19 mouse cellular contexts compared by ENCODE assay signal in the genomic region with DNA sequence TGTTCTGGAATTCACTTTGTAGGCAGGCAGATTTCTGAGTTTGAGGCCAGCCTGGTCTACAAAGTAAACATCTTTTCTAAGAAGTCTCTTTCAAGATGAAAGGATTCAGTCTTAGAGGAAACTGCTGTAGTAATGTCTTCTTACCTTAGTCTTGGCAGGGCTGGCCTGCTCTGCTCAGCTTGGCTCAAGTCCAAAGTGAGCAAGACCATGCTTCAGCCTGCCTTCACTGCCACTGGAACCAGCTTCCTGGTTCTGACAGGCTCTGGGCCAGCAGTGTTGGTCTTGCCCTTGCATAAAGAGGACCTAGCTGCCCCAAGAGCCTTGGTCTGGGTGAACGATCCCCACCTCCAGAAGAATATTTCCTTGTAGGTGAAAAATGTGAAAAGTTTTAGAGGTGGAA.
DNase-seq lines count a peak whose midpoint lies in the region; ATAC-seq and TF ChIP-seq lines count a peak whose summit lies in the region.
"Had no signal": no experiment of that assay in that cellular context is flagged by ENCODE, and none has a peak within 500 bp of the region (broad histone marks: within the 10 kb centered on the region; RNA-seq: fewer than 3 reads in every experiment).

No protein-coding gene starts in this region.

- H3K4me1 ChIP-seq in heart, embryonic 12.5 days (replicated peaks), result peaks cover 7% of the 10 kb centered on the region
- H3K4me1 ChIP-seq in forebrain, postnatal 0 days (ENCODE audit: insufficient read depth), result peaks cover 3% of the 10 kb centered on the region; the same call in 1 of the 2 replicates
- H3K4me1 ChIP-seq in midbrain, embryonic 15.5 days, result no peaks in the 10 kb centered on the region
- H3K4me1 ChIP-seq: embryonic facial prominence, embryonic 15.5 days had no signal

- H3K36me3 ChIP-seq in heart, embryonic 12.5 days, result no peaks in the 10 kb centered on the region
- no peaks in the 10 kb centered on the region for H3K36me3 ChIP-seq in forebrain, postnatal 0 days (ENCODE audit: insufficient read depth)
- no peaks in the 10 kb centered on the region for H3K36me3 ChIP-seq in midbrain, embryonic 15.5 days (replicated peaks)
- H3K36me3 ChIP-seq: embryonic facial prominence, embryonic 15.5 days; forebrain, embryonic 12.5 days; heart, embryonic 13.5 days; lung, embryonic 15.5 days; neural tube, embryonic 13.5 days had no signal

- 73% methylated on average over 1 of the region's 1 CpGs for WGBS in heart, embryonic 12.5 days
- 97% methylated on average over 1 of the region's 1 CpGs for WGBS in forebrain, postnatal 0 days
- WGBS in midbrain, embryonic 15.5 days, result 100% methylated on average over 1 of the region's 1 CpGs

- no peak overlapping the region for H3K9ac ChIP-seq in heart, embryonic 12.5 days
- H3K9ac ChIP-seq in forebrain, postnatal 0 days, result no peak overlapping the region
- H3K9ac ChIP-seq in midbrain, embryonic 15.5 days, result no peak overlapping the region
- H3K9ac ChIP-seq: embryonic facial prominence, embryonic 15.5 days; forebrain, embryonic 12.5 days; heart, embryonic 13.5 days; lung, embryonic 15.5 days; neural tube, embryonic 13.5 days had no signal

- TF ChIP-seq CTCF in forebrain, postnatal 0 days (IDR thresholded peaks at IDR 0.05; ENCODE audit: low read depth), result no peak

- 0 out of 2 replicates have a peak overlapping the region, but pooled peaks have one; percentile 25 for H3K27ac ChIP-seq in heart, embryonic 12.5 days (ENCODE audit: poor library complexity, severe bottlenecking)
- H3K27ac ChIP-seq in forebrain, postnatal 0 days (ENCODE audit: low read depth, low read length), result no peak overlapping the region
- H3K27ac ChIP-seq in midbrain, embryonic 15.5 days, result no peak overlapping the region
- H3K27ac ChIP-seq: embryonic facial prominence, embryonic 15.5 days; forebrain, embryonic 12.5 days; heart, embryonic 13.5 days; hindbrain, postnatal 0 days; lung, embryonic 15.5 days; neural tube, embryonic 13.5 days had no signal

- no peaks in the 10 kb centered on the region for H3K9me3 ChIP-seq in heart, embryonic 12.5 days (replicated peaks)
- H3K9me3 ChIP-seq in forebrain, postnatal 0 days (ENCODE audit: low read length), result no peaks in the 10 kb centered on the region
- H3K9me3 ChIP-seq in midbrain, embryonic 15.5 days, result no peaks in the 10 kb centered on the region
- H3K9me3 ChIP-seq: embryonic facial prominence, embryonic 15.5 days; forebrain, embryonic 12.5 days; heart, embryonic 13.5 days; lung, embryonic 15.5 days; megakaryocyte, embryonic 14.5 days; neural tube, embryonic 13.5 days had no signal

- H3K27me3 ChIP-seq in heart, embryonic 12.5 days (replicated peaks), result no peaks in the 10 kb centered on the region
- H3K27me3 ChIP-seq in forebrain, postnatal 0 days (ENCODE audit: insufficient read depth, low read length), result no peaks in the 10 kb centered on the region
- H3K27me3 ChIP-seq in midbrain, embryonic 15.5 days (replicated peaks), result no peaks in the 10 kb centered on the region
- H3K27me3 ChIP-seq: embryonic facial prominence, embryonic 15.5 days; forebrain, embryonic 12.5 days; heart, embryonic 13.5 days; lung, embryonic 15.5 days; megakaryocyte, embryonic 14.5 days; neural tube, embryonic 13.5 days had no signal

- no peak overlapping the region for H3K4me3 ChIP-seq in heart, embryonic 12.5 days
- no peak overlapping the region for H3K4me3 ChIP-seq in forebrain, postnatal 0 days (ENCODE audit: low read depth, low read length)
- H3K4me3 ChIP-seq in midbrain, embryonic 15.5 days, result no peak overlapping the region
- H3K4me3 ChIP-seq: embryonic facial prominence, embryonic 15.5 days; forebrain, embryonic 12.5 days; heart, embryonic 13.5 days; lung, embryonic 15.5 days; megakaryocyte, embryonic 14.5 days; neural tube, embryonic 13.5 days had no signal

- ATAC-seq in heart, embryonic 12.5 days (ENCODE audit: insufficient number of reproducible peaks, low FRiP score), result no peak
- no peak for ATAC-seq in forebrain, postnatal 0 days
- no peak for ATAC-seq in midbrain, embryonic 15.5 days (replicated peaks)
- ATAC-seq: hindbrain, postnatal 0 days had no signal

- intact Hi-C loops in left cerebral cortex, postnatal 25 days (cut with DNase I), result no loop called here

- H3K4me2 ChIP-seq in heart, embryonic 12.5 days, result no peak overlapping the region
- H3K4me2 ChIP-seq in forebrain, postnatal 0 days (ENCODE audit: low read depth), result no peak overlapping the region
- H3K4me2 ChIP-seq in midbrain, embryonic 15.5 days, result no peak overlapping the region
- H3K4me2 ChIP-seq: embryonic facial prominence, embryonic 15.5 days; forebrain, embryonic 12.5 days; heart, embryonic 13.5 days; liver, embryonic 11.5 days; lung, embryonic 15.5 days; neural tube, embryonic 13.5 days had no signal

- no peak for DNase-seq in heart, adult 11 months
- DNase-seq in left cerebral cortex, postnatal 25 days (ENCODE audit: low spot score in 2 of 2), result peak; percentile 9 to 23
- DNase-seq in left cerebral cortex, adult 9 months (ENCODE audit: low spot score in 2 of 2), result no peak
- peak; percentile 15 to 23 for DNase-seq in urinary bladder, postnatal 36 days (ENCODE audit: low spot score in 2 of 2)
- DNase-seq in urinary bladder, adult 2 months (ENCODE audit: low spot score), result no peak
- DNase-seq in forebrain, postnatal 0 days, result no peak
- DNase-seq: cerebellum, adult 18-20 months; heart, postnatal 4 days; left cerebral cortex, postnatal 4 days had no signal

Comparison
In these comparisons a context has a peak if more than half of its experiments do, and no peak if none do; other contexts are left out.
1. DNase-seq: peak in left cerebral cortex, postnatal 25 days (2 of 2) and urinary bladder, postnatal 36 days (2 of 2); none in heart, adult 11 months (single experiment), left cerebral cortex, adult 9 months (0 of 2), urinary bladder, adult 2 months (single experiment) and forebrain, postnatal 0 days (single experiment).